Mouse (Mus musculus) hindbrain, embryonic 14.5 days (tissue): ENCODE measurements around the gene P4hb. TPM values are rescaled to one million over a fixed set of nuclear protein-coding genes. Genes with fewer than 3 reads are reported as not detected.

Experiments
- ATAC-seq: fragments of 200-750 bp; cut with Nextera tagmentation; 2 replicates; pipeline ENCODE4 v1.8.0; 2017; ENCODE audit warnings: moderate number of reproducible peaks, mild to moderate bottlenecking, moderate TSS enrichment, moderate library complexity; ENCODE audit not compliant: low FRiP score
- DNase-seq: peaks from one replicate; pipeline ENCODE4 v3.0.0-alpha.2; 2015; ENCODE audit warnings: low spot score
- H3K27ac ChIP-seq: fragments of 300-500 bp; sonication (generic); 2 replicates; pipeline ENCODE4 v1.5.1; 2014; ENCODE audit warnings: mild to moderate bottlenecking, moderate library complexity
- H3K27me3 ChIP-seq: fragments of 300-500 bp; sonication (generic); 2 replicates; pipeline ENCODE4 v1.6.1; 2014; ENCODE audit warnings: mild to moderate bottlenecking, low read length, mixed read lengths; ENCODE audit not compliant: control insufficient read depth, insufficient read depth
- H3K36me3 ChIP-seq: fragments of 300-500 bp; sonication (generic); replicated peaks from 2 replicates; pipeline ENCODE4 v1.6.1; 2014; ENCODE audit not compliant: control insufficient read depth, insufficient read depth
- H3K4me1 ChIP-seq: fragments of 300-500 bp; sonication (generic); replicated peaks from 2 replicates; pipeline ENCODE4 v1.6.1; 2014; ENCODE audit warnings: antibody characterized with exemption, low read length, mixed read lengths; ENCODE audit not compliant: control insufficient read depth, insufficient read depth
- H3K4me2 ChIP-seq: fragments of 300-500 bp; sonication (generic); replicated peaks from 2 replicates; pipeline ENCODE4 v1.6.1; 2014; ENCODE audit warnings: mild to moderate bottlenecking, moderate library complexity
- H3K4me3 ChIP-seq: fragments of 300-500 bp; sonication (generic); replicated peaks from 2 replicates; pipeline ENCODE4 v1.5.1; 2014; ENCODE audit warnings: mild to moderate bottlenecking, low read length
- H3K9ac ChIP-seq: fragments of 300-500 bp; sonication (generic); 2 replicates; pipeline ENCODE4 v1.6.1; 2014
- H3K9me3 ChIP-seq: fragments of 300-500 bp; sonication (generic); 2 replicates; pipeline ENCODE4 v1.6.1; 2016; ENCODE audit warnings: low read length; ENCODE audit not compliant: control insufficient read depth
- WGBS: fragments of 180-500 bp; shearing (Covaris S2); extraction: QIAGEN DNeasy Blood & Tissue Kit; methylation state at CpG from one replicate; pipeline ENCODE4 v1.1.7; 2014; 5-methylcytosine and 5-hydroxymethylcytosine counted together
- polyA plus RNA-seq: library from polyadenylated mRNA; unstranded; fragments of >200 nt; fragmentation: Nextera tagmentation; extraction: Ambion mirVana; gene quantifications from 2 replicates; pipeline ENCODE4 v1.2.1, GENCODE M21; 2014

Gene P4hb
- polyA plus RNA-seq, 1 experiment from 2014 or later: 295 TPM

- WGBS: 4% methylated on average over 67 of the region's 75 CpGs
- DNase-seq (peak; percentile 89), ATAC-seq (peak; percentile 65)
- Histone ChIP-seq H3K4me2 (peak within 1 kb of the TSS; percentile 91), H3K4me3 (peak within 1 kb of the TSS; percentile 87), H3K36me3 (peaks cover 56% of the 10 kb centered on the region), H3K4me1 (peaks cover 18% of the 10 kb centered on the region), H3K27ac (peak within 1 kb of the TSS; percentile 94), H3K9ac (peak within 1 kb of the TSS; percentile 80), H3K9me3 (no peaks in the 10 kb centered on the region), H3K27me3 (no peaks in the 10 kb centered on the region)
These were observed 8.6 kb upstream of the P4hb start, which contains the start of gene Arhgdia for GRCm38 (mm10) chr11:120581490-120582267. Gene Arhgdia (minus strand): TSS chr11:120581624.

DNA sequence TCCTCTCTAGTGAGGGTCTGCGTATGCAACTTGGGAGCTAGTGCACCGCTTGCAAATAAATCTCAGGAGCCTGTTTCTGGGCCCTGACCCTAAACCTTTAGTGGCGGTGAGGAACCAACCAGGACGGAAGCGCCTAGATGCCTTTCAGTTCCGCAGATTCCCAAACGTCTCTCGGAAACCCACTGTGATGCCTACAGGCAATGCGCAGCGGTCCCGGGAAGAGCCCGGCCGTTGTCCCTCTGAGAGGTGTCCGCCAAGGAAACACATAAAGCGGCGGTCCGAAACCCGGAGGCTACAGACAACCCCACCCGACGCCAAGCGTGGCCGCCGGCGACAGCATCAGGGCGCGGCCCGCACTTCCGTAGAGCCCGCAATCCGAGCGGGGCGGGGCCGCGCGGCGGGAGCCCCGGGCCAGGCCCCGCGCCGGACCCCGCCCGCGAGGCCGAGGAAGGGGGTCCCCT lies 7.8 kb upstream of the P4hb start:
- no peaks in the 10 kb centered on the region for H3K27me3 ChIP-seq
- H3K4me3 ChIP-seq: peak overlapping the region; percentile 87
- peak overlapping the region; percentile 91 for H3K4me2 ChIP-seq
- peak overlapping the region; percentile 94 for H3K27ac ChIP-seq
- H3K4me1 ChIP-seq: peaks cover 18% of the 10 kb centered on the region
- H3K36me3 ChIP-seq: peaks cover 48% of the 10 kb centered on the region
- peak overlapping the region; percentile 80 for H3K9ac ChIP-seq
- under 1% methylated on average over 32 of the region's 44 CpGs for WGBS
- peak; percentile 13; the same call in 1 of the 2 replicates for ATAC-seq
- DNase-seq: peak; percentile 49
- H3K9me3 ChIP-seq: no peaks in the 10 kb centered on the region

GRCm38 (mm10) chr11:120580190-120580589 lies 7.1 kb upstream of the P4hb start:
- Histone ChIP-seq H3K27me3 (no peaks in the 10 kb centered on the region), H3K36me3 (peaks cover 41% of the 10 kb centered on the region), H3K9ac (peak overlapping the region; percentile 80), H3K9me3 (no peaks in the 10 kb centered on the region), H3K27ac (peak overlapping the region; percentile 94), H3K4me2 (peak overlapping the region; percentile 91), H3K4me1 (peaks cover 18% of the 10 kb centered on the region), H3K4me3 (peak overlapping the region; percentile 87)
- WGBS: 67% methylated on average over 7 of the region's 7 CpGs
- ATAC-seq (no peak), DNase-seq (no peak)

DNA sequence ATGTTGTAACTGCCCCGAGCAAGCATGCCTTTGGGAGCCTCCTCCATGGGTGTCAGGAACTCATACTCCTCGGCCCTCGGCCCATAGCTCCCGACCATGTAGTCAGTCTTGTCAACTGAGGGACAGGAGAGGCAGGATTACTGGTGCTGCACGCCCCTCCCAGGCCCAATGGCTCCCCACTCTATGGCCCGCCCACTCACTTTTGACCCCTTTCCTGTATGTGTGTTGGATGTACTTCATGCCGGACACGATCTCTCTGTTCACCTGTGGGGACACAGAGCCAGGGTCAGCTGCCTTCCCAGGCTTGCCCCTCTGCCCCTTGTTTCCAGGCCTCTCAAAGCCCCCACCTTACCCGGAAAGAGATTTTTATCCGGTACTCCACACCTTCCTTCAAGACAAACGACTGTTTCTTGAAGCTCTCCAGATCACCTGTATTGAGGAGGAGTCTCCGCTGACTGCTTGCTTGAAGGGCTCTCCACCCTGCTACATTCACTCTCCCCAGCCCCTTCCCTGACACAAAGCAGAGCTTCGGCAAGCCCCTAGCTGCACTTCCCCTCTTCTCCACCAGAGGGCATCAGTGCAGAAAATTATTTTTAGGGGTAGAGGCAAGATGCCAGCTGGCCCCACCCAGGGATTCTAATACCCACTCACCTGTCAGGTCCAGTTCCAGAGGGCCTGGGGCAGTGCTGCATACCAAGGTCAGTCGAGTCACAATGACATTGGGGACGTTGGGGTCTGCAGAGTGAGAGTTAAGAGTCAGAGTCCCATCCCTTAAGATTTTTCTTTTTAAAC lies 6.5 kb upstream of the P4hb start:
- H3K27ac ChIP-seq: no peak overlapping the region

DNA sequence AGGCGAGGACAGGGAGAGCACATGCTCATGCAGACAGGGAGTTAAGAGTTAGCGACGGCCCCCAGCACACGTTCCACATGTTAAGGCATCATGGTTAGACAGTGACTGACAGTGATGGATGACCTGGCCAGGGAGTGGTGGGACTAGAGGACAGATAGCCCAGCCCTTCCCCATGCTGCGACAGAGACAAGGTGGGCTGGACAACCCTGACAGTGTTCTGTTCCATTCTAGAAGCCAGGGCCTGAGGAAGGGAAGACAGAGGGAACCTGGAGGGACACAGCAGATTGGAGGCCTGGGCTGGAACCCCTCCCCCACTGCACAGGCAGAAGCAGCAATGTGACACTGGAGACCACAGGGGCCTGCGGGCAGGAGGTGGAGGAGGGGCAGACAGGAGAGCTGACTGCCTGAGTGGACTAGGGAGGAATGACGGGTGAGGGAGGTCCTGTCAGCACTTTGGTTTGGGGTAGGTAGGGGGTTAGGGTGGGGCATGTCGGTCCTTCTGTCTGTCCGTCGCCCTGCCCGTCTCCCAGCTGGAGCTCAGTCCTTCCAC lies 5.7 kb upstream of the P4hb start:
- Histone ChIP-seq H3K36me3 (peaks cover 34% of the 10 kb centered on the region), H3K4me2 (no peak overlapping the region), H3K4me1 (peaks cover 26% of the 10 kb centered on the region), H3K4me3 (no peak overlapping the region), H3K9me3 (no peaks in the 10 kb centered on the region), H3K27ac (no peak overlapping the region), H3K9ac (0 out of 2 replicates have a peak overlapping the region, but pooled peaks have one; percentile 1), H3K27me3 (no peaks in the 10 kb centered on the region)
- WGBS: 81% methylated on average over 11 of the region's 11 CpGs
- ATAC-seq: no peak
- DNase-seq: no peak

More for the DNA sequence above, 6.5 kb upstream of the P4hb start:
- H3K9me3 ChIP-seq: no peaks in the 10 kb centered on the region
- H3K4me1 ChIP-seq: peaks cover 19% of the 10 kb centered on the region
- H3K4me3 ChIP-seq: peak overlapping the region; percentile 87
- H3K27me3 ChIP-seq: no peaks in the 10 kb centered on the region
- H3K4me2 ChIP-seq: peak overlapping the region; percentile 91
- peak overlapping the region; percentile 80 for H3K9ac ChIP-seq
- 67% methylated on average over 15 of the region's 15 CpGs for WGBS
- ATAC-seq: no peak
- DNase-seq: peak; percentile 86
- H3K36me3 ChIP-seq: peaks cover 37% of the 10 kb centered on the region

DNA sequence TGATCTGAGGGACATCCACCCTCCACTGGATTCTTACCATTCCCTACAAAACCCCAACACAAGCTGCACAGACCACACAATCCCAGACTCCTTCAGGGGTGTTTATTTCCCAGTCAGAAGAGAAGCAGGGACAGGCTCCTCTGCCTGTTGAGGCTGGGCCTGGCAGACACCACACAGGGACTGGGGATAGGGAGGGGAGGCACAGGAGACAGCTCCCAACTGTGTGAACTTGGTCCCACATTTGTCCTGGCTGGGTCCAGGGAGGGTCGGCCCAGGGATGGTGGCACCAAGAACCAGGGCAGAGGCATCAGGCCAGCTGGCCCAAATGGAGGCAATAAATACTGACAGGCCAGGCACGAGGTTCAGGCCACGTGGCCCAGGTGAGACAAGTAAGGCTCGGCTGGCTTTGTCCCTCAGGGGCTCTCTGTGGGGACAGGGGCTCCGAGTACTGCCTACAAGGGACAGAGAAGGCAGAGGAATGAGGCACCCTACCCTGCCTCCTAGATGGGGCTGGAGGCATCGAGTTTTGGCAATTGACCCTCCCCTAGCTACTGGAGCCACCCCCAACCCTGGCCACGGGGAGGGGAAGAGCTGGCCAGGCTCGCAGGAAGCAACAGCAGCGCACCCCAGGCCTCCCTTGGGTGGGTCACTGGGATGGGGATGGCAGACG lies 5.1 kb upstream of the P4hb start:
- H3K4me3 ChIP-seq: no peak overlapping the region
- no peak overlapping the region for H3K27ac ChIP-seq
- no peaks in the 10 kb centered on the region for H3K27me3 ChIP-seq
- no peaks in the 10 kb centered on the region for H3K9me3 ChIP-seq
- 90% methylated on average over 10 of the region's 10 CpGs for WGBS
- H3K4me2 ChIP-seq: no peak overlapping the region
- H3K9ac ChIP-seq: no peak overlapping the region
- H3K36me3 ChIP-seq: peaks cover 33% of the 10 kb centered on the region
- DNase-seq (no peak), ATAC-seq (no peak)
- H3K4me1 ChIP-seq: peaks cover 28% of the 10 kb centered on the region

- DNase-seq: no peak
- Histone ChIP-seq H3K4me2 (no peak overlapping the region), H3K4me3 (no peak overlapping the region), H3K27me3 (no peaks in the 10 kb centered on the region), H3K9ac (no peak overlapping the region), H3K9me3 (no peaks in the 10 kb centered on the region), H3K36me3 (peaks cover 33% of the 10 kb centered on the region), H3K27ac (no peak overlapping the region), H3K4me1 (peaks cover 26% of the 10 kb centered on the region)
- no peak for ATAC-seq
- 86% methylated on average over 7 of the region's 7 CpGs for WGBS
These were observed 4.4 kb upstream of the P4hb start for GRCm38 (mm10) chr11:120577211-120578023.

DNA sequence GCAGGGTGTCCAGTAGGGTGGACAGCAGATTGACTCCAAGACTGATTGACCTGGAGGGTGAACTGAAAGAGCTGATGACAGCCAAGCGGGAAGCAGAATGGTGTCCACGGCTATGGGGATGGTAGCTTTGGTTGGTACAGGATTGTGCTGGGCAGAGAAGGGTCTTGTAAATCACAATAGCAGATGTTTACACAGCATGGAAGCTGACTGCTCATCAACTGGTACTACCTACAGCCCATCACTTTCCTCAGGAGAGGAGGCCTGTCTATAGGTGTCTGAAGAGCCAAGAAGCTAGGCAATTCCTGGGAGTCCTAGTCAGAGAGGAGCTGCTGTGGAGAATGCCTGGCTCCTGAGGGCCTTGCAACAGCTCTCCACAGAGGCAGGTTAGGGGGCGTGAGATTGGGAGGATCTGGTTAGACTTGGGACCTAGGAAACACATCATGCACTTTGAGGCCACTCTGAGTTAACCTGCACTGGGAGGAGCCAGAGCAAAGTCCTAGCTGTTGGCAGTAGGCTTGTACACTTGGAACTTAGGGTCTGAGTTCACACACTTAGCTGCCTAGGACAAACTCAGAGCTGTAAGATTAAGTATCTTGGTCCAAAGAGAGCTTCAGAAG lies 3.4 kb upstream of the P4hb start:
- H3K9me3 ChIP-seq: no peaks in the 10 kb centered on the region
- DNase-seq (no peak), ATAC-seq (no peak)
- no peaks in the 10 kb centered on the region for H3K27me3 ChIP-seq
- no peak overlapping the region for H3K9ac ChIP-seq
- H3K36me3 ChIP-seq: peaks cover 33% of the 10 kb centered on the region
- peaks cover 24% of the 10 kb centered on the region for H3K4me1 ChIP-seq
- no peak overlapping the region for H3K27ac ChIP-seq
- H3K4me3 ChIP-seq: no peak overlapping the region
- WGBS: 87% methylated on average over 3 of the region's 3 CpGs
- H3K4me2 ChIP-seq: no peak overlapping the region
